Mouse (Mus musculus): ENCODE measurements around the gene Dhx58. TPM values are rescaled to one million over a fixed set of nuclear protein-coding genes. Genes with fewer than 3 reads are reported as not detected.

Dhx58 gene
- total RNA-seq, 1 experiment: 2.3 TPM

- DNase-seq (ENCODE audit: low read depth, low spot score): no peak
- Histone ChIP-seq H3K4me1 (ENCODE audit: control insufficient read depth in 2 of 2, insufficient read depth in 2 of 2, low read length in 2 of 2, poor library complexity in 1 of 2) (peaks cover 8 to 10% of the 10 kb centered on the region in 2 experiments; a peak in 3 of 4 replicates), H3K36me3 (ENCODE audit: control insufficient read depth, insufficient read depth, low read length, poor library complexity, severe bottlenecking) (peaks cover 2% of the 10 kb centered on the region; the same call in 1 of the 2 replicates), H3K4me3 (ENCODE audit: insufficient read depth in 1 of 2, low read depth in 1 of 2, low read length in 2 of 2, poor library complexity in 1 of 2, severe bottlenecking in 1 of 2) (peak overlapping the region; percentile 63 to 82; a peak in 3 of 4 replicates), H3K27ac (ENCODE audit: insufficient read depth, low read depth, low read length, poor library complexity, severe bottlenecking) (no peak overlapping the region), H3K9ac (ENCODE audit: insufficient read depth, low read depth, low read length, poor library complexity, severe bottlenecking) (no peak overlapping the region; the same call in 1 of the 2 replicates), H3K9me3 (ENCODE audit: control insufficient read depth, insufficient read depth, low read depth, low read length) (no peaks in the 10 kb centered on the region)
- in situ Hi-C loops (cut with MboI; ENCODE audit: low sequenced_read_pairs in 2 of 2, unreplicated experiment in 2 of 2): no loop called here
- TF ChIP-seq CHD2 (IDR thresholded peaks at IDR 0.05; ENCODE audit: low read depth, low read length): no peak
- no peak for TF ChIP-seq HCFC1 (IDR thresholded peaks at IDR 0.05; ENCODE audit: borderline replicate concordance, insufficient read depth, low read length)
- TF ChIP-seq MAFK (IDR thresholded peaks at IDR 0.05; ENCODE audit: insufficient read depth, low read depth, low read length): no peak
- TF ChIP-seq ZNF384 (IDR thresholded peaks at IDR 0.05; ENCODE audit: low read depth, low read length): no peak
These were observed 34.7 kb upstream of the Dhx58 start for GRCm38 (mm10) chr11:100738749-100739148.

- DNase-seq (ENCODE audit: low read depth, low spot score): peak; percentile 99
- no peaks in the 10 kb centered on the region for H3K9me3 ChIP-seq (ENCODE audit: control insufficient read depth, insufficient read depth, low read depth, low read length)
- peaks cover 2% of the 10 kb centered on the region; the same call in 1 of the 2 replicates for H3K36me3 ChIP-seq (ENCODE audit: control insufficient read depth, insufficient read depth, low read length, poor library complexity, severe bottlenecking)
- peak within 1 kb of the TSS; percentile 93 for H3K9ac ChIP-seq (ENCODE audit: insufficient read depth, low read depth, low read length, poor library complexity, severe bottlenecking)
- H3K27ac ChIP-seq (ENCODE audit: insufficient read depth, low read depth, low read length, poor library complexity, severe bottlenecking): 0 out of 2 replicates have a peak within 1 kb of the TSS, but pooled peaks have one; percentile 4
- H3K4me1 ChIP-seq (ENCODE audit: control insufficient read depth in 2 of 2, insufficient read depth in 2 of 2, low read length in 2 of 2, poor library complexity in 1 of 2): peaks cover 8 to 10% of the 10 kb centered on the region in 2 experiments; a peak in 3 of 4 replicates
- H3K4me3 ChIP-seq (ENCODE audit: insufficient read depth in 1 of 2, low read depth in 1 of 2, low read length in 2 of 2, poor library complexity in 1 of 2, severe bottlenecking in 1 of 2): peak within 1 kb of the TSS; percentile 92
- in situ Hi-C loops (cut with MboI; ENCODE audit: low sequenced_read_pairs in 2 of 2, unreplicated experiment in 2 of 2): no loop called here
- no peak for TF ChIP-seq MAFK (IDR thresholded peaks at IDR 0.05; ENCODE audit: insufficient read depth, low read depth, low read length)
- TF ChIP-seq HCFC1 (IDR thresholded peaks at IDR 0.05; ENCODE audit: borderline replicate concordance, insufficient read depth, low read length): peak; percentile 98
- peak; percentile 95 for TF ChIP-seq CHD2 (IDR thresholded peaks at IDR 0.05; ENCODE audit: low read depth, low read length)
- no peak for TF ChIP-seq ZNF384 (IDR thresholded peaks at IDR 0.05; ENCODE audit: low read depth, low read length)
- no peak for TF ChIP-seq ZC3H11A (IDR thresholded peaks at IDR 0.05; ENCODE audit: borderline replicate concordance, low read depth, low read length)
These were observed 34.1 kb upstream of the Dhx58 start, which contains the start of gene Rab5c for GRCm38 (mm10) chr11:100738066-100738604. Gene Rab5c (minus strand): TSS chr11:100738215.

GRCm38 (mm10) chr11:100737105-100737733 is 33.1 kb upstream of the Dhx58 start:
- Histone ChIP-seq H3K4me1 (ENCODE audit: control insufficient read depth in 2 of 2, insufficient read depth in 2 of 2, low read length in 2 of 2, poor library complexity in 1 of 2) (peaks cover 8 to 10% of the 10 kb centered on the region in 2 experiments; a peak in 3 of 4 replicates), H3K4me3 (ENCODE audit: insufficient read depth in 1 of 2, low read depth in 1 of 2, low read length in 2 of 2, poor library complexity in 1 of 2, severe bottlenecking in 1 of 2) (peak overlapping the region; percentile 92), H3K9ac (ENCODE audit: insufficient read depth, low read depth, low read length, poor library complexity, severe bottlenecking) (peak overlapping the region; percentile 93), H3K27ac (ENCODE audit: insufficient read depth, low read depth, low read length, poor library complexity, severe bottlenecking) (no peak overlapping the region), H3K9me3 (ENCODE audit: control insufficient read depth, insufficient read depth, low read depth, low read length) (no peaks in the 10 kb centered on the region), H3K36me3 (ENCODE audit: control insufficient read depth, insufficient read depth, low read length, poor library complexity, severe bottlenecking) (peaks cover 2% of the 10 kb centered on the region; the same call in 1 of the 2 replicates)
- in situ Hi-C loops (cut with MboI; ENCODE audit: low sequenced_read_pairs in 2 of 2, unreplicated experiment in 2 of 2): no loop called here
- TF ChIP-seq ZC3H11A (IDR thresholded peaks at IDR 0.05; ENCODE audit: borderline replicate concordance, low read depth, low read length) (no peak), MAFK (IDR thresholded peaks at IDR 0.05; ENCODE audit: insufficient read depth, low read depth, low read length) (no peak), ZNF384 (IDR thresholded peaks at IDR 0.05; ENCODE audit: low read depth, low read length) (no peak), CHD2 (IDR thresholded peaks at IDR 0.05; ENCODE audit: low read depth, low read length) (no peak), HCFC1 (IDR thresholded peaks at IDR 0.05; ENCODE audit: borderline replicate concordance, insufficient read depth, low read length) (no peak)
- no peak for DNase-seq (ENCODE audit: low read depth, low spot score)

GRCm38 (mm10) chr11:100736746-100737080 is 32.6 kb upstream of the Dhx58 start:
- DNase-seq (ENCODE audit: low read depth, low spot score): no peak
- Histone ChIP-seq H3K27ac (ENCODE audit: insufficient read depth, low read depth, low read length, poor library complexity, severe bottlenecking) (no peak overlapping the region), H3K9ac (ENCODE audit: insufficient read depth, low read depth, low read length, poor library complexity, severe bottlenecking) (peak overlapping the region; percentile 93), H3K4me1 (ENCODE audit: control insufficient read depth in 2 of 2, insufficient read depth in 2 of 2, low read length in 2 of 2, poor library complexity in 1 of 2) (peaks cover 8 to 10% of the 10 kb centered on the region in 2 experiments; a peak in 3 of 4 replicates), H3K9me3 (ENCODE audit: control insufficient read depth, insufficient read depth, low read depth, low read length) (no peaks in the 10 kb centered on the region), H3K4me3 (ENCODE audit: insufficient read depth in 1 of 2, low read depth in 1 of 2, low read length in 2 of 2, poor library complexity in 1 of 2, severe bottlenecking in 1 of 2) (peak overlapping the region; percentile 92), H3K36me3 (ENCODE audit: control insufficient read depth, insufficient read depth, low read length, poor library complexity, severe bottlenecking) (peaks cover 2% of the 10 kb centered on the region; the same call in 1 of the 2 replicates)
- no peak for TF ChIP-seq HCFC1 (IDR thresholded peaks at IDR 0.05; ENCODE audit: borderline replicate concordance, insufficient read depth, low read length)
- TF ChIP-seq MAFK (IDR thresholded peaks at IDR 0.05; ENCODE audit: insufficient read depth, low read depth, low read length): no peak
- in situ Hi-C loops (cut with MboI; ENCODE audit: low sequenced_read_pairs in 2 of 2, unreplicated experiment in 2 of 2): no loop called here
